Mouse (Mus musculus) forelimb bud, embryonic 11.5 days (tissue): ENCODE results near the gene Fcho1.

Experiments used
- DNase-seq: peaks from one replicate; pipeline ENCODE4 v3.0.0-alpha.2; 2012; ENCODE audit warnings: low read depth, low spot score

Fcho1 gene

GRCm38 (mm10) chr8:71660325-71661120 is 65.0 kb downstream of the Fcho1 start:
- peak; percentile 90 for DNase-seq

- DNase-seq, result no peak
Observed at GRCm38 (mm10) chr8:71659751-71660150, 65.8 kb downstream of the Fcho1 start.

DNA sequence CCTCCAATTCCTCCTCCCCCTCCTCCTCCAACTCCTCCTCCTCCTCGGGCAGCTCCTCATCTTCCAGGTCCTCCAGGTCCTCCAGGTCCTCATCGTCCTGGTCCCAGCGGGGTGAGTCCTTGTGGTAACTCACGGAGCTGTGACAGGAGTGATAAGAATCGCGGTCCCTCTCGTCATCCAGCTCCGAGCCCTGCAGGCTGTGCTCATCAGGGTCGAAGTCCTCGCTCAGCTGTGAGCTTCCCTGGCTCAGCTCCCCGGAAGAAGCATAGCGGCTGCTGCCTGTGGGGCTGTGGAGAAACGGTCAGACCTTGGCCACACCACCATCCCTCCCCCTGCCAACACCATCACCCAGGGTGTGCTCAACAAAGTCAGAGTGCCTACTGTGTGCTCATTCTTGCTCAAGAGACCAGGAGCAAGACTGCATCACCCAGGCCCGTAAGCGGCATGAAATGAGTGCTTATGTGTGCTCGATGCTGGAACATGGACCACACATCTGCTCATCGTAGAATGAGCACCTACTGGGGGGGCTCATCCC is 66.9 kb downstream of the Fcho1 start:
- no peak for DNase-seq
